Mouse (Mus musculus) heart, adult 18-20 months (tissue): ENCODE measurements at regions not wholly inside any gene's neighbourhood (a gene's known extent, or its start where the extent isn't known, plus 50 kb on each side); places are given as distances from the start of the nearest gene placed in this dataset.

Experiments
- DNase-seq, 2 experiments: peaks; one replicate each; pipeline ENCODE4 v3.0.0; 2021 to 2022; ENCODE audit warnings: mixed read lengths in 1 of 2

DNA sequence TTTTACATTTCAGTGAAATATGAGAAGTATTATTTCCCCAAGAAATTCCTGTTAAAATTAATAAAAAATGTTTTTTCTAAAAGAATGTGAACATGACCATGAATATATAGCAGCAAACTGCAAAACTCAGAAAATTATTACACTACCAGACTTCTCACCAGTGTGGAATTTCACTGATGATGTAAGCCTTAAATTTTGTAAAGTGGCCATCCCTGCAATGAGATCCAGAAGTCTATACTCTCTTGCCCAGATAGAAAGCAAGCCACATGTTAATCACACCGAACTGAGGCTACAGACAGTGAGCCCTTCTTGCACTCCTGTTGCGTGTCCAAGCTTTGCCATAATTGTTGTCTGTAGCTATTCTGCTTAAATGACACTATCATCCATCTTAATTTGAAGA lies 62.6 kb upstream of the P3h2 start:
- DNase-seq = no peak

DNA sequence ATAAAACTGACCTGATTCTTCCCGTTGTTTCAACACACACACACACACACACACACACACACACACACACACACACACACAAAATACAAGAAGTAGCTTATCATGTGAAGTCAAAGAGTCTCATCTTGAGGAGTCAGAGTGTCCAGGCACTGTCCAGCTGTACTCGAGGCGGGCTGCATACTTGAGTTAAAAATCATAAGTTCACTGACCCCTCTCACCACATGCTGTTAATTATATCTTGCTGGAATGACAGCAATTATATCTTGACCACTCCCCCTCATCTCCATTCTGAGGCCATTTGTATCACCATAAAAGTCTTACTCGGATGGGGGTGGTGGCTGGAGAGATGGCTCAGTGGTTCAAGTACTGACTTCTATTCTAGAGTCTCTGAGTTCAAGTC lies 58.5 kb upstream of the P3h2 start:
- DNase-seq = no peak

DNA sequence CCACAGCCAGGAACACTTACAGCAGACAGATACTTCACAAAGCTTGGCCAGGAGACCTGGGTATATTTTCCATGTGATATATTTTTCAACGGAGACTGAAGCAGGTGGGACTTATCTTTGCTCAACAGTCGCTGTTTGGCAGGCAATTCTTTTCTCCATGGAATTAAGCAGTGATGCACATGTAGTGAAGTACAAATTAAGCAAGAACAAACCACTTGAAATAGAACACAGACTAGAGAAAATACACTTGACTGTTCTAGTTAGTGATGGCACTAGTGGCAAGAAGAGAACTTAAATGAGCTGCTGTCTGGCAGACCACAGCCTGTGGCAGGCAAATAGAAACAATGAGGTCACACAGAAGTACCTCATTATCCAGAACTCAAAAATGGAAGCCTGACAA lies 57.8 kb upstream of the P3h2 start:
- DNase-seq = peak; percentile 29 to 42

DNA sequence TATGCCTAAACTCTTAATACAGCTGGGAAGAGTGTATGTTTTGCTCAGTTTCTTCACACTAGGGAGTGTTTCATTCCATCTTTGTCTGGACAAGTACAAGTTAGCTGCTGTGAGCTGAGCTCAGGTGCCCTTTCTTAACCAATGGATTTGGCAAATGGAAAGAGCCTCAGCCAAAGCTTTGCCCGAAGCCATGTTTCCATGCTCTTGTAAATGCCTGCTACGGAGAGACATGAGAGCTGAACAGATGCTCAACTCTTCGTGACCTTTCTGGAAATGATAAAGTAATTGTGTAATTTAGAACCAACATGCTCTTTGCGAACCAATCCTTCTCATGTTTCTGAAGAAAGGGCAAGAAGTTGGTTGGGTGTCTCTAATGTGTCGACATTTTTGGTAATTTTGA lies 52.0 kb upstream of the P3h2 start:
- no peak for DNase-seq
